Mouse (Mus musculus): ENCODE results near the gene Ephb1. TPM values are rescaled to one million over a fixed set of nuclear protein-coding genes. Genes with fewer than 3 reads are reported as not detected.

Gene Ephb1
- polyA plus RNA-seq, 1 experiment from 2014 or later, result 41.2 TPM

- no peak overlapping the region for H3K27ac ChIP-seq (ENCODE audit: low read depth, low read length)
- no peak overlapping the region for H3K9ac ChIP-seq (ENCODE audit: low read depth, low read length)
- H3K36me3 ChIP-seq (ENCODE audit: control insufficient read depth, insufficient read depth, low read length), result no peaks in the 10 kb centered on the region
- H3K9me3 ChIP-seq (ENCODE audit: control insufficient read depth, low read length), result no peaks in the 10 kb centered on the region
- H3K4me3 ChIP-seq (ENCODE audit: low read length), result no peak overlapping the region
- 45% methylated on average over 4 of the region's 4 CpGs for WGBS
- peaks cover 2% of the 10 kb centered on the region; the same call in 1 of the 2 replicates for H3K4me1 ChIP-seq (ENCODE audit: control insufficient read depth, insufficient read depth, low read depth, low read length)
- H3K27me3 ChIP-seq (replicated peaks; ENCODE audit: control insufficient read depth, insufficient read depth, low read length), result no peaks in the 10 kb centered on the region
- ATAC-seq, result peak; percentile 51; the same call in 1 of the 2 replicates
- H3K4me2 ChIP-seq (ENCODE audit: low read length), result no peak overlapping the region
These were observed 279.0 kb downstream of the Ephb1 start for GRCm38 (mm10) chr9:102075539-102075938.

- 86% methylated on average over 5 of the region's 5 CpGs for WGBS
- no peak overlapping the region for H3K27ac ChIP-seq (ENCODE audit: low read depth, low read length)
- ATAC-seq, result peak; percentile 9; the same call in 1 of the 2 replicates
These were observed 281.1 kb downstream of the Ephb1 start for GRCm38 (mm10) chr9:102073404-102073803.

GRCm38 (mm10) chr9:102069151-102069882 is 285.2 kb downstream of the Ephb1 start:
- H3K36me3 ChIP-seq (ENCODE audit: control insufficient read depth, insufficient read depth, low read length), result no peaks in the 10 kb centered on the region
- no peaks in the 10 kb centered on the region; the same call in 1 of the 2 replicates for H3K4me1 ChIP-seq (ENCODE audit: control insufficient read depth, insufficient read depth, low read depth, low read length)
- H3K9ac ChIP-seq (ENCODE audit: low read depth, low read length), result no peak overlapping the region
- H3K4me2 ChIP-seq (ENCODE audit: low read length), result no peak overlapping the region
- no peak overlapping the region for H3K4me3 ChIP-seq (ENCODE audit: low read length)
- no peak overlapping the region for H3K27ac ChIP-seq (ENCODE audit: low read depth, low read length)
- H3K9me3 ChIP-seq (ENCODE audit: control insufficient read depth, low read length), result no peaks in the 10 kb centered on the region
- no peaks in the 10 kb centered on the region for H3K27me3 ChIP-seq (replicated peaks; ENCODE audit: control insufficient read depth, insufficient read depth, low read length)
- no peak for ATAC-seq
- WGBS, result 28% methylated on average over 3 of the region's 3 CpGs

More at GRCm38 (mm10) chr9:102073404-102073803, 281.1 kb downstream of the Ephb1 start:
- H3K4me1 ChIP-seq (ENCODE audit: control insufficient read depth, insufficient read depth, low read depth, low read length), result peaks cover 2% of the 10 kb centered on the region
- no peaks in the 10 kb centered on the region for H3K36me3 ChIP-seq (ENCODE audit: control insufficient read depth, insufficient read depth, low read length)
- no peak overlapping the region for H3K4me2 ChIP-seq (ENCODE audit: low read length)
- no peaks in the 10 kb centered on the region for H3K9me3 ChIP-seq (ENCODE audit: control insufficient read depth, low read length)
- H3K4me3 ChIP-seq (ENCODE audit: low read length), result no peak overlapping the region
- H3K27me3 ChIP-seq (replicated peaks; ENCODE audit: control insufficient read depth, insufficient read depth, low read length), result no peaks in the 10 kb centered on the region
- H3K9ac ChIP-seq (ENCODE audit: low read depth, low read length), result no peak overlapping the region

- H3K4me2 ChIP-seq (ENCODE audit: low read length), result no peak overlapping the region
- no peak overlapping the region for H3K9ac ChIP-seq (ENCODE audit: low read depth, low read length)
- H3K4me3 ChIP-seq (ENCODE audit: low read length), result no peak overlapping the region
- 81% methylated on average over 10 of the region's 10 CpGs for WGBS
- no peaks in the 10 kb centered on the region for H3K27me3 ChIP-seq (replicated peaks; ENCODE audit: control insufficient read depth, insufficient read depth, low read length)
- no peaks in the 10 kb centered on the region for H3K36me3 ChIP-seq (ENCODE audit: control insufficient read depth, insufficient read depth, low read length)
- H3K27ac ChIP-seq (ENCODE audit: low read depth, low read length), result no peak overlapping the region
- ATAC-seq, result no peak
- H3K4me1 ChIP-seq (ENCODE audit: control insufficient read depth, insufficient read depth, low read depth, low read length), result no peaks in the 10 kb centered on the region; the same call in 1 of the 2 replicates
- no peaks in the 10 kb centered on the region for H3K9me3 ChIP-seq (ENCODE audit: control insufficient read depth, low read length)
These were observed 287.9 kb downstream of the Ephb1 start for GRCm38 (mm10) chr9:102066601-102067000.

GRCm38 (mm10) chr9:102045886-102046285 is 308.6 kb downstream of the Ephb1 start:
- Histone ChIP-seq H3K36me3 (ENCODE audit: control insufficient read depth, insufficient read depth, low read length) (no peaks in the 10 kb centered on the region), H3K9ac (ENCODE audit: low read depth, low read length) (no peak overlapping the region), H3K9me3 (ENCODE audit: control insufficient read depth, low read length) (no peaks in the 10 kb centered on the region), H3K4me2 (ENCODE audit: low read length) (no peak overlapping the region), H3K27ac (ENCODE audit: low read depth, low read length) (no peak overlapping the region), H3K4me1 (ENCODE audit: control insufficient read depth, insufficient read depth, low read depth, low read length) (peaks cover 12% of the 10 kb centered on the region), H3K4me3 (ENCODE audit: low read length) (no peak overlapping the region), H3K27me3 (replicated peaks; ENCODE audit: control insufficient read depth, insufficient read depth, low read length) (no peaks in the 10 kb centered on the region)
- ATAC-seq, result peak; percentile 68; the same call in 1 of the 2 replicates
- 8% methylated on average over 2 of the region's 2 CpGs for WGBS

- Histone ChIP-seq H3K4me1 (ENCODE audit: control insufficient read depth, insufficient read depth, low read depth, low read length) (peaks cover 12% of the 10 kb centered on the region), H3K27ac (ENCODE audit: low read depth, low read length) (no peak overlapping the region), H3K27me3 (replicated peaks; ENCODE audit: control insufficient read depth, insufficient read depth, low read length) (no peaks in the 10 kb centered on the region), H3K4me3 (ENCODE audit: low read length) (no peak overlapping the region), H3K4me2 (ENCODE audit: low read length) (no peak overlapping the region), H3K36me3 (ENCODE audit: control insufficient read depth, insufficient read depth, low read length) (no peaks in the 10 kb centered on the region), H3K9me3 (ENCODE audit: control insufficient read depth, low read length) (no peaks in the 10 kb centered on the region), H3K9ac (ENCODE audit: low read depth, low read length) (no peak overlapping the region)
- WGBS, result 18% methylated on average over 8 of the region's 8 CpGs
- peak; percentile 38; the same call in 1 of the 2 replicates for ATAC-seq
These were observed 309.2 kb downstream of the Ephb1 start for GRCm38 (mm10) chr9:102045111-102045861.

GRCm38 (mm10) chr9:102039011-102039733 is 315.3 kb downstream of the Ephb1 start:
- ATAC-seq, result no peak
- H3K4me3 ChIP-seq (ENCODE audit: low read length), result no peak overlapping the region
- no peak overlapping the region for H3K4me2 ChIP-seq (ENCODE audit: low read length)
- WGBS, result 74% methylated on average over 6 of the region's 6 CpGs
- H3K4me1 ChIP-seq (ENCODE audit: control insufficient read depth, insufficient read depth, low read depth, low read length), result no peaks in the 10 kb centered on the region
- no peaks in the 10 kb centered on the region for H3K27me3 ChIP-seq (replicated peaks; ENCODE audit: control insufficient read depth, insufficient read depth, low read length)
- H3K27ac ChIP-seq (ENCODE audit: low read depth, low read length), result no peak overlapping the region; the same call in 1 of the 2 replicates
- no peak overlapping the region for H3K9ac ChIP-seq (ENCODE audit: low read depth, low read length)
- no peaks in the 10 kb centered on the region for H3K36me3 ChIP-seq (ENCODE audit: control insufficient read depth, insufficient read depth, low read length)
- no peaks in the 10 kb centered on the region for H3K9me3 ChIP-seq (ENCODE audit: control insufficient read depth, low read length)

GRCm38 (mm10) chr9:102036132-102036531 is 318.4 kb downstream of the Ephb1 start:
- WGBS, result 69% methylated on average over 5 of the region's 5 CpGs
- Histone ChIP-seq H3K27ac (ENCODE audit: low read depth, low read length) (no peak overlapping the region), H3K9ac (ENCODE audit: low read depth, low read length) (no peak overlapping the region), H3K4me1 (ENCODE audit: control insufficient read depth, insufficient read depth, low read depth, low read length) (no peaks in the 10 kb centered on the region; the same call in 1 of the 2 replicates), H3K36me3 (ENCODE audit: control insufficient read depth, insufficient read depth, low read length) (no peaks in the 10 kb centered on the region), H3K4me2 (ENCODE audit: low read length) (no peak overlapping the region), H3K9me3 (ENCODE audit: control insufficient read depth, low read length) (no peaks in the 10 kb centered on the region), H3K27me3 (replicated peaks; ENCODE audit: control insufficient read depth, insufficient read depth, low read length) (no peaks in the 10 kb centered on the region), H3K4me3 (ENCODE audit: low read length) (no peak overlapping the region)
- no peak for ATAC-seq
